Mouse (Mus musculus): Measurements from ENCODE around the gene Sirt1.

Sirt1 gene

DNA sequence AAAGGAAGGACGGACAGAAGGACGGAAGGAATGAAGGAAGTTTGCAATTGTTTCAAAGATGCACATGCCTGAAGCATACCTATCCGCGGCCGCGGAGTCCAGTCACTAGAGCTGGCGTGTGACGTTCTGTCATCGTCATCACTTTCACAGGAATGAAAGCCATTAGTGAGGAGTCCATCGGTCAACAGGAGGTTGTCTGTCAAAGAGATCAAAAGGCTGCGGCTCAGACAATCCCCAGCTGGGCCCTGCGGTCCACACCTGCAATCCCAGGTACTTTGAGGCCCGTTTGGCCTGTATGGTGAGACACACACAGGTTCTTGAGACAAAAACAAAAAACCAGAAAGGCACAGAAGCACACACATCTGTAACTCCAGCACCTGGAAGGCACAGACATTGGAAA lies 44.6 kb downstream of the Sirt1 start:
- no peak for DNase-seq (ENCODE audit: low read depth, low spot score)

DNA sequence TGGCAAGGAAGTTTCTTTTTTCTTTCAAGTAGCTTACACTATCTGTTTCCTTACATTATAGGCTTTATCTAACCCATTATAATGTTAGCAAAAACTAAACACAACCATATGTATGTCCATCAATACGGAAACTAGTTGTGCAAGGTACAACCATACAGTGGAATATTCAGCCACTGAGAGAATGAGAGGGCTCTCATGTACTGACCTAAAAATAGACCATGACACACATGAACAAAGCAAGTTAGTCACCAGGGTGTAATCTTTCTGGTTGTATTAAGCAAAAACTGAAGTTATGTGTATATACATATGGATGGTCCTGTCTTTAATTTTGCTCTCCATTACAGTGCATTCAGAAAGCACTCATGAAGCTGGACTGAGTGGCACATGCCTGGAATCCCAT lies 54.4 kb downstream of the Sirt1 start:
- peak; percentile 44 for DNase-seq (ENCODE audit: low read depth, low spot score)

DNA sequence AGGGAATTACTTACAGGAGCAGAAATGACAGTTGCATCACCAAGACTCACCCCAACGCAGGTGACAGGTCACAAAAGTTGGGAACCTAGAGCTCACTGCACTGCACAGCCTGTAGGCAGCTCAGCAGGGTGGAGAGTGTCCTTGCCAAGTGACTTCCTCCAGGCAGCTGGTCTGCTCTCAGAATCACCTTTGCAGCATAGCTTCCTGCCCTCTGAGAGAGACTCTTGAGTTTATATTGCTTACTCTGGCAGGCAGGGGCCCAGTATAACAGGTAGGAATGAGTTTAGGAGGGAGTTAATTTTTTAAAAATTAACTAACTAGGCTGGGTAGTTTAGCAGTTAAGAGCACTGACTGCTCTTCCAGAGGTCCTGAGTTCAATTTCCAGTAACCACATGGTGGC lies 67.8 kb downstream of the Sirt1 start:
- DNase-seq (ENCODE audit: low read depth, low spot score), result no peak

DNA sequence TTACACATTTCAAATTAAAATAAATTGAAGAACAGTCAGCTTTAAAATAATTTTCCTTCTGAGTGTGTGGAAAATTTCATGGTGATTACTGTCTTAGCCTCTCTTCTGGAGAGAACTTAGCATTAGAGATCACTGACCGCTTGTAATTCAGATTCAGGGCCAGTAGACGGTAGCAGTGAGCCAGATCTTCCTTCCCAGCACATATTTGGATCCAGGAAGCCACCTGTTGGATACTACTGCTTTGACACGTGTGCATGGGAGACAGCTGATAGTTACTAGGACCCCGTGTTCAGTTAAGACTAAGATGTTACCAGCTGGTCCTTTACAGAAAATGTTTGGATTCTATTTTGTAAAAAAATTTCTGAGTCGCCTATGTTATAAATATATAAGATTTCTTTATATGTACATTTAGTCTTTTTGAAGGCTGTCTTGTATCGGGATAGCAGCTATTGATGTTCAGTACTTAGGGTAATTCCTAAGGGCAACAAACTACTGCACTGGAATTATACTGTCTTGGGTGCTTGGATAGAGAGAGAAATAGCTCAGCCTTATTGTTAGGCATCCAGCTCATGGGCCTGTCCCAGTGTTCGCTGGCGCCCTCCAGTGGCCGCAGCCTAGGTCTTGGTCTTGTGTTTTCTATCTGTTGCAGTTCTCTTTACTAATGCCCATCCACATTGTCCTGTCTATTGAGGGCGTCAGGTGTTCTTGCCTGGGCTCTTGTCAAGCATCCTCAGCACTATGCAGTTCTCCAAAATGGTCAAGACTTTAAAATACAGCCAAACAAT lies 72.7 kb downstream of the Sirt1 start:
- peak; percentile 80 for DNase-seq (ENCODE audit: low read depth, low spot score)

DNA sequence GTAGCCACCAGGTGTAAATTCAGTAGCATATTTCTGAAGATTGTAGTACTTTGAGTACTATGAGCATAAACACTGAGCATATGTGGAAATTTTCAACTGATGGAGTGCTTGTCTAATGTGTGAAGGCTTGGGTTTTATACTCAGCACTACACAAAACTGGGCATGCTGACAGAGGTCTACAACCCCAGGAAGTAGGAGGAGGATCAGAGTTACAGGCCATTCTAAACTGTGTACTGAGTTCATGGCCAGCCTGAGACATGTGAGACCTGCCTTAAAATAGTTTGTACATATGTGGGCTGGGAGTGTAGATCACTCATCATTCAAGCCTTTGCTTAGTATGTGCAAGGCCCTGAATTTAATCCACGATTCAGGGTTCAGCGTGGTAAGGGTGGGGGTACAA lies 79.1 kb downstream of the Sirt1 start:
- DNase-seq (ENCODE audit: low read depth, low spot score), result no peak

DNA sequence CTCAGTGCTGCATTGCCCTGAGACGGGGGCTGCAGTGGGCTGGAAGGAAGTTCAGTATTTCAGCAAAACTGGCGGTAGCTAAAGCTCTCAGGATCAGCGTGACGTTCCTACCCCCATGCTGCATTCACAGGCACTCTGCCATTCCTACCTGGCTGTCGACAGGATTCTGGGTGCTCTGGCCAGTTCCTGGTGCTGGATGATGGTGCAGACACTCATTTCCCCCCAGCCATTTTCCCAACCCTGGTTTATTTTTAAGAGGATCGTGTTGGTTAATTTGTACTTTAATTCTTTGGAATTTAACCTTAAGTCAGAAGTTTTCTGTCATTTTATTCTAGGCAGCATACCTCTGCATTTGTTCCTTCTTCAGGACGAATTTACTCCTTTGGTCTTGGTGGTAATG lies 98.7 kb downstream of the Sirt1 start:
- DNase-seq (ENCODE audit: low read depth, low spot score), result no peak

DNA sequence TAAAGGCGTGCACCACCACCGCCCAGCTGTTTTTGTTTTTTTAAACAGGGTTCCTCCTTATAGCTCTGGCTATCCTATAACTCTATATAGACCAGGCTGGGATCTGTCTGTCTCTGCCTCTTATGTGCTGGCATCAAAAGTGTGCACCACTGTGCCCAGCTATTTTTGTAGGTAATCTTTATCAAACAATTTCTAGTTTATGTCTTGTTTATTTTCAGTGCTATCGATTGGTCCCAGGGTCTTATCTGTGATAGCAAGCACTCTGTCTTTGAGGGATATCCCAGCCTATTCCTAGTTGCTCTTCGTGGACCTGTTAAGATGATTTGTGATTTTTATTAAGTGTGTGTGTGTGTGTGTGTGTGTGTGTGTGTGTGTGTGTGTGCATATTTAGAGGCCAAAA lies 99.1 kb downstream of the Sirt1 start:
- DNase-seq (ENCODE audit: low read depth, low spot score), result no peak

DNA sequence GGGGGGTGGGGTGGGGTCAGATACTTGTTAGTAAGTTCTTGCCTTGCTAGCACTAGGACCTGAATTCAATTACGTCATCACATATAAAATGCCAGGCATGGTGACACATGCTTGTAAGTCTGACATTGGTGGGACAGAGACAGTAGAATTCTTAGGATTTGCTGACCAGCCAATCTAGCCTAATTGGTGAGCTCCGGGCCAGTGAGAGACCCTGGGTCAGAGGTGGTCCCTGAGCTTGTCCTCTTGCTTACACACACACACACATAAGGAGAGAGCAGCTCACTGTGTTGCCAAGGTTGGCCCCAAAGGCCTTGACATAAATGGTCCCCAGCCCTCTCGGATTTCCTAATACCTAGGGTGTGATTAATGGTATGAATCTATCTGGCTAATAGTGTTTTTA lies 101.7 kb downstream of the Sirt1 start:
- no peak for DNase-seq (ENCODE audit: low read depth, low spot score)

DNA sequence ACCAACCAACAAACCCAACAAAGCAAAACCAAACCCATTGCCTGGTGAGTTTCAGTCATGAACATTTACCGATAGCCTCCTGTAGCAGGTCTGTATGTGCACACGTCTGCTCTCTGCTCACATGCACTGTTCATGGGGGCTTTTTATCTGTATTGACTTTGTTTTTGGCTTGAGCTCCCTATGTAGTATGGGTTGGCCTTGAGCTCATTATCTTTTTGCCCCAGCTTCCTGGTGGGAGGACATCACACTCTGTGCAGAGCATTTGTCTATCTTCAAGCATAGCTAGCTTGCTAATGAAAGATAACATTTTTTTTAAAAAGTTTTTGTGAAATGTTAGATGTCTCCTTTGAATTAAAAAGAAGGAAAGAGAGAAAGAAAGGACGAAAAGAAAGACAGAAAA lies 104.5 kb downstream of the Sirt1 start:
- DNase-seq (ENCODE audit: low read depth, low spot score), result no peak

DNA sequence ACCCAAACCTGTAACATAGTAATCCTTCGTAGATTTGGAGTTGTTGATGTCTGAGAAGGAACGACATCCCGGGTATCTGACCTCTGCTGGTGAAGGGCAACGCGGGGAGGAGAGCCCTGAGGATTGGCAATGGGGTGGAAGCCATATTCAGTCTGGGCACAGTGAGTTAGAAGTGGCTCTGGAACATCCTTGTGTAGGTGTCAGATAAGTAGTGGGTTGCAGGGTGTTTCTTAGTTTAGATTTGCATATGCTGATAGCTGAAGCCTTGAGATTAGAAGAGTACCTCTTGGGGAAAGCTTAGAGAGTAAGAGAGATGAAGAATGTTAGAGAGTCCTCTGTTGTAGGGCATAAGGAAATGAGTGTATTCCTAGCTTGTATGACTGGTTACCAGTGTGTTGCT lies 108.6 kb downstream of the Sirt1 start:
- no peak for DNase-seq (ENCODE audit: low read depth, low spot score)

DNA sequence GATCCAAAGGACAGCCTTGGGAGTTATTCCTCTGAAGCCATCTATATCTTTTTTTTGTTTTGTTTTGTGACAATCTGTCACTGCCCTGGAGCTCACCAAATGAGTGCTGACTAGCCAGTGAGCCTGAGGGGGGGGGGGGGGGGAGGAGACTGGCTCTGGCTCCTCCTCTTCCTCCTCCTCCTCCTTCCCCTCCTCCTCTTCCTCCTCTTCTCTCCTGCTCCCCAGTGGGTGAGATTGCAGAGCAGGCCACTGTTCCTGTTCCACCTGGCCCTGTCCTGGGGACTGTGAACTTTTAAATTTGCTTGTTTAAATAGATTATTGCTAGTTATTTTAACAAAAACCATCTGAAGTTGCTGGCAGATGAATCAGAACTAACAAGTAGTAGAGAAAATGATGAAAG lies 109.1 kb downstream of the Sirt1 start:
- no peak for DNase-seq (ENCODE audit: low read depth, low spot score)

Measured in 3T3-L1 (cell line).